Mouse (Mus musculus) thymus, postnatal 10 days (tissue): ENCODE data around the gene Gm3106.
"Not testable (repeated sequence)": the region's sequence is repeated elsewhere in the genome, so short reads cannot be mapped to it uniquely, and the experiment has no call there.

Experiments
- DNase-seq, 2 experiments: peaks; one replicate each; pipeline ENCODE4 v3.0.0; 2021; ENCODE audit warnings: low spot score in 2 of 2

Gm3106 gene

GRCm38 (mm10) chr5:94217705-94218104 lies at the start of gene Gm3106:
TSS of gene Gm3106 (plus strand) at chr5:94218005.
- DNase-seq: not testable (repeated sequence)
